ENCODE assay signal across 18 mouse cellular contexts in the genomic region with DNA sequence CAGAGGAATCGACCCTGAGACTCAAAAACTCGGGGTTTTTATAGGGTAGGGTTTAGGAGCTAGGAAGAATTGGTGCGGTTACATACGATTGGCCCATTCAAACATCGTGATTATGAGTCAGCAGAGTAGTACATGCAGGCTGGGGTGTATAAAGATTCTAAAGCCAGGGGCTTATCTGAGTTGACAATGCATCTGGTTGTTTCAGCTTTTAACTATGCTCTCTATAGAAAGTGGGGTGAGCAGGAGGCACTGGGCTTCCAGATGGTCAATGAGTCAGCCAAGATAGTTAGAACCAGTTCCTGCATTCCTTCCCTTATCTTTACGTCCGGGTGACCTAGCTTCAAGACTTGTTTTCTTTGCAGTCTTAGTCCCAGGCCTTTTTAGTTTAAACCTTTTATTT. TPM values are rescaled to one million over a fixed set of nuclear protein-coding genes. Genes with fewer than 3 reads are reported as not detected.
DNase-seq lines count a peak whose midpoint lies in the region; ATAC-seq lines count a peak whose summit lies in the region.
"Had no signal": no experiment of that assay in that cellular context is flagged by ENCODE, and none has a peak within 500 bp of the region (broad histone marks: within the 10 kb centered on the region; RNA-seq: fewer than 3 reads in every experiment).

No protein-coding gene starts in this region.

- H3K36me3 ChIP-seq in forebrain, embryonic 16.5 days (ENCODE audit: control insufficient read depth, insufficient read depth): no peaks in the 10 kb centered on the region
- H3K36me3 ChIP-seq: forebrain, embryonic 12.5 days; hindbrain, embryonic 12.5 days; intestine, embryonic 15.5 days; limb, embryonic 15.5 days; midbrain, embryonic 10.5 days had no signal

- no peaks in the 10 kb centered on the region for H3K4me1 ChIP-seq in forebrain, embryonic 16.5 days (replicated peaks; ENCODE audit: control insufficient read depth, insufficient read depth, low read length)
- H3K4me1 ChIP-seq: forebrain, embryonic 12.5 days; hindbrain, embryonic 12.5 days; intestine, embryonic 15.5 days; limb, embryonic 15.5 days; midbrain, embryonic 10.5 days had no signal

- no peak overlapping the region for H3K4me2 ChIP-seq in forebrain, embryonic 16.5 days (ENCODE audit: low read length)
- H3K4me2 ChIP-seq: forebrain, embryonic 12.5 days; hindbrain, embryonic 12.5 days; intestine, embryonic 15.5 days; limb, embryonic 15.5 days had no signal

- ATAC-seq in erythroid progenitor cell, adult 5-6 weeks (replicated peaks; ENCODE audit: low FRiP score, poor library complexity, severe bottlenecking): peak; percentile 82
- ATAC-seq in megakaryocyte progenitor cell, adult 5-6 weeks (replicated peaks; ENCODE audit: poor library complexity): peak; percentile 72
- ATAC-seq in forebrain, embryonic 16.5 days: no peak
- ATAC-seq: intestine, embryonic 15.5 days had no signal

- H3K4me3 ChIP-seq in forebrain, embryonic 16.5 days (replicated peaks; ENCODE audit: low read length): no peak overlapping the region
- H3K4me3 ChIP-seq: forebrain, embryonic 12.5 days; hindbrain, embryonic 12.5 days; intestine, embryonic 15.5 days; limb, embryonic 15.5 days; midbrain, embryonic 10.5 days had no signal

- no peak overlapping the region for H3K27ac ChIP-seq in forebrain, embryonic 16.5 days (ENCODE audit: low read length)
- H3K27ac ChIP-seq: forebrain, embryonic 12.5 days; hindbrain, embryonic 12.5 days; intestine, embryonic 15.5 days; limb, embryonic 15.5 days; midbrain, embryonic 10.5 days had no signal

- H3K27me3 ChIP-seq in forebrain, embryonic 16.5 days (replicated peaks; ENCODE audit: control insufficient read depth, insufficient read depth, low read length): no peaks in the 10 kb centered on the region
- H3K27me3 ChIP-seq: forebrain, embryonic 12.5 days; hindbrain, embryonic 12.5 days; intestine, embryonic 15.5 days; limb, embryonic 15.5 days had no signal

- DNase-seq in embryo, embryonic 10 days (ENCODE audit: low spot score): peak; percentile 14
- no peak for DNase-seq in embryo, embryonic 11 days
- DNase-seq in MN1 (ENCODE audit: low spot score): peak; percentile 28
- no peak for DNase-seq in right cerebral cortex, postnatal 25 days
- DNase-seq in thymus, postnatal 14 days: no peak
- DNase-seq: adrenal gland, postnatal 25 days; cerebellum, postnatal 36 days; lung, postnatal 14 days; retina, postnatal 1 day; thymus, postnatal 25 days had no signal

- no peaks in the 10 kb centered on the region for H3K9me3 ChIP-seq in forebrain, embryonic 16.5 days (ENCODE audit: control insufficient read depth, low read length)
- H3K9me3 ChIP-seq: forebrain, embryonic 12.5 days; hindbrain, embryonic 12.5 days; intestine, embryonic 15.5 days; limb, embryonic 15.5 days; midbrain, embryonic 10.5 days had no signal

- WGBS in forebrain, embryonic 16.5 days: 91% methylated on average over 7 of the region's 7 CpGs

- no peak overlapping the region for H3K9ac ChIP-seq in forebrain, embryonic 16.5 days (replicated peaks; ENCODE audit: low read depth, low read length)
- H3K9ac ChIP-seq: forebrain, embryonic 12.5 days; hindbrain, embryonic 12.5 days; intestine, embryonic 15.5 days; limb, embryonic 15.5 days had no signal

RNA-seq across cellular contexts. Expression of a gene that starts 7.7 kb away (rescaled TPM):
- 38.6 and 48.6 TPM in 2 replicates for total RNA-seq in erythroid progenitor cell, adult 5-6 weeks (2015; ENCODE audit: low replicate concordance)
- 38.4 and 41.3 TPM in 2 replicates for total RNA-seq in erythroid progenitor cell, adult 5-6 weeks (2017; ENCODE audit: low replicate concordance)
- total RNA-seq in megakaryocyte progenitor cell, adult 5-6 weeks (2015): 23.4 and 30.3 TPM in 2 replicates
- total RNA-seq in megakaryocyte progenitor cell, adult 5-6 weeks (2017): 12.0 and 22.4 TPM in 2 replicates
- polyA plus RNA-seq in forebrain, embryonic 16.5 days (2015; fragmentation: Nextera tagmentation; extraction: Ambion mirVana): 15.1 and 15.6 TPM in 2 replicates

Comparison
In these comparisons a context has a peak if more than half of its experiments do, and no peak if none do; other contexts are left out.
1. DNase-seq: peak in embryo, embryonic 10 days (single experiment) and MN1 (single experiment); none in embryo, embryonic 11 days (single experiment), right cerebral cortex, postnatal 25 days (single experiment) and thymus, postnatal 14 days (single experiment).